Mouse (Mus musculus) forebrain, embryonic 12.5 days (tissue): ENCODE measurements around the gene Wbp1. TPM values are rescaled to one million over a fixed set of nuclear protein-coding genes. Genes with fewer than 3 reads are reported as not detected.
"Not testable (repeated sequence)": the region's sequence is repeated elsewhere in the genome, so short reads cannot be mapped to it uniquely, and the experiment has no call there.

ENCODE experiments used
- ATAC-seq: fragments of 200-750 bp; cut with Nextera tagmentation; 2 replicates; pipeline ENCODE4 v1.8.0; 2017; ENCODE audit warnings: moderate TSS enrichment; ENCODE audit not compliant: low FRiP score
- H3K27ac ChIP-seq: fragments of 300-500 bp; sonication (generic); 2 replicates; pipeline ENCODE4 v1.5.1; 2016; ENCODE audit warnings: mild to moderate bottlenecking
- H3K27me3 ChIP-seq: fragments of 300-500 bp; sonication (generic); 2 replicates; pipeline ENCODE4 v1.6.1; 2016; ENCODE audit warnings: mild to moderate bottlenecking
- H3K36me3 ChIP-seq: fragments of 300-500 bp; sonication (generic); replicated peaks from 2 replicates; pipeline ENCODE4 v1.6.1; 2016; ENCODE audit warnings: mild to moderate bottlenecking
- H3K4me1 ChIP-seq: fragments of 300-500 bp; sonication (generic); 2 replicates; pipeline ENCODE4 v1.6.1; 2016
- H3K4me2 ChIP-seq: fragments of 300-500 bp; sonication (generic); 2 replicates; pipeline ENCODE4 v1.6.1; 2016; ENCODE audit warnings: mild to moderate bottlenecking, moderate library complexity
- H3K4me3 ChIP-seq: fragments of 300-500 bp; sonication (generic); replicated peaks from 2 replicates; pipeline ENCODE4 v1.5.1; 2016; ENCODE audit warnings: mild to moderate bottlenecking
- H3K9ac ChIP-seq: fragments of 300-500 bp; sonication (generic); 2 replicates; pipeline ENCODE4 v1.6.1; 2016; ENCODE audit warnings: mild to moderate bottlenecking
- H3K9me3 ChIP-seq: fragments of 300-500 bp; sonication (generic); 2 replicates; pipeline ENCODE4 v1.6.1; 2016
- WGBS: fragments of 180-500 bp; shearing (Covaris S2); methylation state at CpG from one replicate; pipeline ENCODE4 v1.1.7; 2016; 5-methylcytosine and 5-hydroxymethylcytosine counted together
- polyA plus RNA-seq: library from polyadenylated mRNA; unstranded; fragments of >200 nt; fragmentation: Nextera tagmentation; extraction: Ambion mirVana; gene quantifications from 2 replicates; pipeline ENCODE4 v1.2.1, GENCODE M21; 2016

The Wbp1 gene
- 202 and 219 TPM in 2 replicates for polyA plus RNA-seq

GRCm38 (mm10) chr6:83120930-83121862 is at the start of gene Wbp1:
Wbp1 (minus strand) TSS chr6:83121559.
- Histone ChIP-seq H3K4me1 (peaks cover 60% of the 10 kb centered on the region), H3K4me2 (peak within 1 kb of the TSS; percentile 94), H3K36me3 (peaks cover 39% of the 10 kb centered on the region), H3K27me3 (no peaks in the 10 kb centered on the region), H3K27ac (peak within 1 kb of the TSS; percentile 99), H3K4me3 (peak within 1 kb of the TSS; percentile 79), H3K9ac (peak within 1 kb of the TSS; percentile 88), H3K9me3 (no peaks in the 10 kb centered on the region)
- peak; percentile 94 for ATAC-seq
- under 1% methylated on average over 35 of the region's 38 CpGs for WGBS

GRCm38 (mm10) chr6:83171063-83171462 is 49.7 kb upstream of the Wbp1 start:
- peaks cover 32% of the 10 kb centered on the region for H3K4me1 ChIP-seq
- H3K9me3 ChIP-seq, result no peaks in the 10 kb centered on the region
- ATAC-seq, result no peak
- H3K27me3 ChIP-seq, result no peaks in the 10 kb centered on the region
- WGBS, result 85% methylated on average over 5 of the region's 5 CpGs
- 0 out of 2 replicates have a peak, but pooled peaks cover 6% of the 10 kb centered on the region for H3K36me3 ChIP-seq
- H3K4me2 ChIP-seq, result no peak overlapping the region
- no peak overlapping the region for H3K9ac ChIP-seq
- no peak overlapping the region for H3K27ac ChIP-seq
- H3K4me3 ChIP-seq, result no peak overlapping the region

GRCm38 (mm10) chr6:83169872-83170271 is 48.5 kb upstream of the Wbp1 start:
- H3K4me2 ChIP-seq, result no peak overlapping the region
- H3K9ac ChIP-seq, result no peak overlapping the region
- no peaks in the 10 kb centered on the region for H3K27me3 ChIP-seq
- H3K9me3 ChIP-seq, result no peaks in the 10 kb centered on the region
- ATAC-seq, result no peak
- H3K36me3 ChIP-seq, result 0 out of 2 replicates have a peak, but pooled peaks cover 6% of the 10 kb centered on the region
- H3K4me3 ChIP-seq, result no peak overlapping the region
- no peak overlapping the region for H3K27ac ChIP-seq
- WGBS, result 91% methylated on average over 5 of the region's 5 CpGs
- peaks cover 37% of the 10 kb centered on the region for H3K4me1 ChIP-seq

- H3K9me3 ChIP-seq, result no peaks in the 10 kb centered on the region
- peak overlapping the region; percentile 87 for H3K9ac ChIP-seq
- H3K27me3 ChIP-seq, result peaks cover 23% of the 10 kb centered on the region
- no peak for ATAC-seq
- no peaks in the 10 kb centered on the region for H3K36me3 ChIP-seq
- H3K27ac ChIP-seq, result peak overlapping the region; percentile 82
- peaks cover 42% of the 10 kb centered on the region for H3K4me1 ChIP-seq
- H3K4me2 ChIP-seq, result peak overlapping the region; percentile 73
- under 1% methylated on average over 12 of the region's 12 CpGs for WGBS
- H3K4me3 ChIP-seq, result peak overlapping the region; percentile 79
These were observed 44.9 kb upstream of the Wbp1 start for GRCm38 (mm10) chr6:83166243-83166630.

GRCm38 (mm10) chr6:83165607-83166242 is 44.4 kb upstream of the Wbp1 start, which contains the start of gene Dctn1:
Dctn1 (plus strand) TSS chr6:83165920.
- peaks cover 28% of the 10 kb centered on the region for H3K27me3 ChIP-seq
- H3K4me2 ChIP-seq, result peak within 1 kb of the TSS; percentile 73
- peak; percentile 89 for ATAC-seq
- under 1% methylated on average over 58 of the region's 58 CpGs for WGBS
- H3K4me3 ChIP-seq, result peak within 1 kb of the TSS; percentile 79
- peak within 1 kb of the TSS; percentile 82 for H3K27ac ChIP-seq
- H3K9me3 ChIP-seq, result no peaks in the 10 kb centered on the region
- peak within 1 kb of the TSS; percentile 87 for H3K9ac ChIP-seq
- H3K36me3 ChIP-seq, result no peaks in the 10 kb centered on the region
- H3K4me1 ChIP-seq, result peaks cover 37% of the 10 kb centered on the region

GRCm38 (mm10) chr6:83165026-83165606 is 43.8 kb upstream of the Wbp1 start:
- Histone ChIP-seq H3K9me3 (no peaks in the 10 kb centered on the region), H3K36me3 (no peaks in the 10 kb centered on the region), H3K27ac (peak overlapping the region; percentile 56; the same call in 1 of the 2 replicates), H3K27me3 (peaks cover 34% of the 10 kb centered on the region), H3K4me2 (peak overlapping the region; percentile 73), H3K4me1 (peaks cover 37% of the 10 kb centered on the region), H3K9ac (peak overlapping the region; percentile 87), H3K4me3 (peak overlapping the region; percentile 79)
- ATAC-seq, result peak; percentile 18
- 7% methylated on average over 6 of the region's 6 CpGs for WGBS

GRCm38 (mm10) chr6:83162701-83163100 is 41.3 kb upstream of the Wbp1 start:
- 2% methylated on average over 8 of the region's 8 CpGs for WGBS
- Histone ChIP-seq H3K27ac (no peak overlapping the region), H3K36me3 (no peaks in the 10 kb centered on the region), H3K9ac (no peak overlapping the region), H3K4me2 (peak overlapping the region; percentile 40), H3K9me3 (no peaks in the 10 kb centered on the region), H3K4me1 (peaks cover 34% of the 10 kb centered on the region), H3K27me3 (peaks cover 38% of the 10 kb centered on the region), H3K4me3 (peak overlapping the region; percentile 27)
- no peak for ATAC-seq

- peaks cover 38% of the 10 kb centered on the region for H3K27me3 ChIP-seq
- H3K4me3 ChIP-seq, result peak overlapping the region; percentile 27
- H3K36me3 ChIP-seq, result no peaks in the 10 kb centered on the region
- under 1% methylated on average over 49 of the region's 49 CpGs for WGBS
- 0 out of 2 replicates have a peak overlapping the region, but pooled peaks have one; percentile 22 for H3K9ac ChIP-seq
- ATAC-seq, result no peak
- H3K27ac ChIP-seq, result no peak overlapping the region
- H3K4me1 ChIP-seq, result peaks cover 28% of the 10 kb centered on the region
- H3K4me2 ChIP-seq, result peak overlapping the region; percentile 40
- H3K9me3 ChIP-seq, result no peaks in the 10 kb centered on the region
These were observed 40.7 kb upstream of the Wbp1 start for GRCm38 (mm10) chr6:83161921-83162641.

- ATAC-seq, result no peak
- H3K27ac ChIP-seq, result no peak overlapping the region
- H3K4me2 ChIP-seq, result peak overlapping the region; percentile 40
- no peak overlapping the region for H3K9ac ChIP-seq
- peak overlapping the region; percentile 27 for H3K4me3 ChIP-seq
- 7% methylated on average over 19 of the region's 19 CpGs for WGBS
- H3K4me1 ChIP-seq, result peaks cover 24% of the 10 kb centered on the region
- no peaks in the 10 kb centered on the region for H3K9me3 ChIP-seq
- peaks cover 38% of the 10 kb centered on the region for H3K27me3 ChIP-seq
- H3K36me3 ChIP-seq, result no peaks in the 10 kb centered on the region
These were observed 40.1 kb upstream of the Wbp1 start for GRCm38 (mm10) chr6:83161442-83161841.

- not testable (repeated sequence) for H3K9ac ChIP-seq, H3K36me3 ChIP-seq, H3K4me3 ChIP-seq, H3K27ac ChIP-seq, ATAC-seq, H3K9me3 ChIP-seq, H3K4me2 ChIP-seq
- WGBS, result 37% methylated on average over 3 of the region's 3 CpGs
- H3K27me3 ChIP-seq, result peaks cover 38% of the 10 kb centered on the region
- peaks cover 31% of the 10 kb centered on the region for H3K4me1 ChIP-seq
These were observed 38.1 kb upstream of the Wbp1 start for GRCm38 (mm10) chr6:83159456-83159855.

- Histone ChIP-seq H3K9me3 (no peaks in the 10 kb centered on the region), H3K4me1 (peaks cover 28% of the 10 kb centered on the region), H3K27ac (peak within 1 kb of the TSS; percentile 19; the same call in 1 of the 2 replicates), H3K36me3 (peaks cover 22% of the 10 kb centered on the region), H3K4me2 (peak within 1 kb of the TSS; percentile 83), H3K9ac (peak within 1 kb of the TSS; percentile 62), H3K4me3 (peak within 1 kb of the TSS; percentile 60), H3K27me3 (peaks cover 15% of the 10 kb centered on the region)
- 2% methylated on average over 32 of the region's 32 CpGs for WGBS
- peak; percentile 94 for ATAC-seq
These were observed 34.9 kb upstream of the Wbp1 start, which contains the start of the genes Wdr54 and 1700003E16Rik for GRCm38 (mm10) chr6:83156259-83156684. Wdr54 (minus strand) TSS chr6:83156397. 1700003E16Rik (plus strand) TSS chr6:83156404.
